Mouse (Mus musculus) cerebellum, postnatal 10 days (tissue): ENCODE data around the gene Vwf.
A peak's percentile ranks its signal among the peaks of the same experiment; 100 is the strongest.

Source experiments
- DNase-seq, 2 experiments: peaks; one replicate each; pipeline ENCODE4 v3.0.0; 2021; ENCODE audit warnings: mixed read lengths in 2 of 2

The Vwf gene

DNA sequence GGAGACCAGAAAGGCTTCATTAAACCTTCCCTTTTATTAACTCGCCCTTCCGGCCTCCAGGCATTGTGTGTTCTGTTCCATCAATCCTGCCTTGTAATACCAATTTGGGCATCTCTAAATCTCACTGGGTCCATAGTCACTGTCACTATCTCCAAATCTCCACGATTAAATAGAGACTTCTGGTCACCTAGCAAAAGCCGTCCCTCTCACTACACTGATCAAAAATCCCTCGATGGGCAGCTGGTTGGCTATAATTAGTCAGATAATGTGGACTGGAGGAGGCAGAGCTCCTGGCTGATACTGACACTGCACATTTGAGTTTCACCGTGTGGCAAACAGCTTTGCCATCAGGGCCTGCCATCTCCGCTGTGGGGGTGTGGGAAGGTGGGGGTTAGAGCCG lies 42.5 kb downstream of the Vwf start:
- no peak for DNase-seq

GRCm38 (mm10) chr6:125590056-125590455 lies 43.5 kb downstream of the Vwf start:
- DNase-seq, result no peak

GRCm38 (mm10) chr6:125590471-125590870 lies 43.9 kb downstream of the Vwf start:
- DNase-seq, result no peak

GRCm38 (mm10) chr6:125591652-125592385 lies 45.2 kb downstream of the Vwf start:
- no peak for DNase-seq

GRCm38 (mm10) chr6:125592536-125592935 lies 46.0 kb downstream of the Vwf start:
- DNase-seq, result no peak

GRCm38 (mm10) chr6:125594311-125594710 lies 47.7 kb downstream of the Vwf start:
- DNase-seq, result no peak

- no peak for DNase-seq
These were observed 48.3 kb downstream of the Vwf start for GRCm38 (mm10) chr6:125594825-125595224.

GRCm38 (mm10) chr6:125596701-125597318 lies 50.2 kb downstream of the Vwf start:
- DNase-seq, result peak; percentile 46 to 47

DNA sequence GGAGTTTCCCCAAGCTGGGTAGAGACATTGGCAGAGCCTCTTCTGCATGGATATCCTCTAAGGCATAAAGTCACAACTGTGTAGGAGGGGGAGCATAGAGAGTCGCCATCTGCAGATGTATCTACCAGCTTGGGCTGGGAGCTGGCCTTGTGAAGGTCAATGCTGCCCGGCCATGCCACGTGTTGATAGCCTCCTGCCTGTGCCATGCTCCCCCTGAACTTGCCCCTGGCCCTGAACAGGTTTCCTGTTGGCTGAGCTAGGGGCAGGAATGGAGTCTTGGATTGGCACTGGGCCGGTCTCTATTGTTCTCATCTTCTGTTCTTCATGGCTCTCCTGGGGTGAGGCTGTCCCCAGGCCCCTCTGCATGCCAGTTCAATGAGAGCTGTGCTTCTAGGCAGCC lies 51.1 kb downstream of the Vwf start:
- peak in 1 of 2 experiments; percentile 51 for DNase-seq

DNA sequence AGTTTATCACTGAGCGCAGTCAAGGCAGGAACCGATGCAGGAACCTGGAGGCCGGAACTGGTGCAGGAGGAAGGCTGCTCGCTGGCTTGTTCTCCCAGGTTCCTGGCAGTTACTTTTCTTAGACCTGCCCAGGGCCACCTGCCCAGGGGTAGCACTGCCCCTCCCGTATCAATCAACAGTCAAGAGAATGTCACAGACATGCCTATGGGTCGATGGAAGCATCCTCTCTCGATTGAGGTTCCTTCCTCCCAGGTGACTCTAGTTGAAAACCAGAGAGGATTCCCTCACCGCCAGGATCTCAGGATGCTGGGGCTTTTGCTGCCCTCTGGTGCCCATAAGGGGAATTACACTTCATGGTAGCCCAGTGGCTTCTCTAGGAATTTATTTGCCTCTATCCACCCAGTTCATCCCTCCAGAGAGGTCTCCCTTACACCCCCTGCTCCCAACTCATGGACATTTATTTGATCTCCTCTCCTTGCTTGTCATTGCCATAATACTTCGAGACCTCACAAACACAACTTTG lies 53.5 kb downstream of the Vwf start:
- DNase-seq, result peak; percentile 89 to 90

DNA sequence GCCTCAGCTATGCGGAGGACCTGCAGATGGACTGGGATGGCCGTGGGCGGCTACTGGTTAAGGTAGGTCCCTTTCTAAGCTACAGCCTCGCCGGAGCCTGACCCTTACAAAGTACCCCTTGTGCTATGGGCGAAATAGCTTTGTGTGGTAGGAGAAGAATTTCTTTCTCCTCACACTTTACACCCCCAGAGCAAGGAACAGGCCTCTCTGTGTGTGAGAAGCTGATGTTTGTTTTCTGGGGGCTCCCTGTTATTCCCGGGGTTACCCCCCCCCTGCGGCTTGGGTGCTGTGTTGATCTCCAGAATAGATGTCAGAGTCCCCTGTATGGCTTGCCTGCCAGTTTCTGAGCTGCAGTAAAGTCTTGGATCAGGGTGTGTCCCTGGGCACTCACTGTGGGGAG lies 54.1 kb downstream of the Vwf start:
- DNase-seq, result no peak

- DNase-seq, result no peak
These were observed 54.6 kb downstream of the Vwf start for GRCm38 (mm10) chr6:125601190-125601589.

DNA sequence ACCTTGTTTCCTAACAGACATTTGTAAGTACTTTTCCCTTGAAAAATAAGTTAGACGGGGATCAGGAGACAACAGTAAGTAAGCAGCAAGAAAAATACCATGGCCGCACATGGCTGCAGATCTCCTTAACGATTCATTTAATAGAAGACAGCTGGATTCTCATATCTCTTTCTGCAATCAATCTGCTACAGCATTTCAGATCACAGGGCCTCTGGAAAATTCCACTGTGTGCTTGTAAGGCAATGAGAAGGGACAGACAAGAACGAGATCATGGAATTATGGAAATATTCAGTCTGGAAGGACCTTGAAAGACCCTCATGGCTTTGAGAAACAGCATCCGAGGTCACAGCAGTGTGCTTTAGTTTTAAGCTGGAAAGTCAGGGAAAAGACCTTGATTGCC lies 55.2 kb downstream of the Vwf start:
- DNase-seq, result no peak

- no peak for DNase-seq
These were observed 55.8 kb downstream of the Vwf start for GRCm38 (mm10) chr6:125602354-125602753.

- DNase-seq, result peak; percentile 91 to 96
These were observed 56.7 kb downstream of the Vwf start for GRCm38 (mm10) chr6:125603234-125603633.

GRCm38 (mm10) chr6:125603678-125604462 lies 57.3 kb downstream of the Vwf start:
- no peak for DNase-seq

- DNase-seq, result peak; percentile 83 to 88
These were observed 58.1 kb downstream of the Vwf start for GRCm38 (mm10) chr6:125604463-125605191.

DNA sequence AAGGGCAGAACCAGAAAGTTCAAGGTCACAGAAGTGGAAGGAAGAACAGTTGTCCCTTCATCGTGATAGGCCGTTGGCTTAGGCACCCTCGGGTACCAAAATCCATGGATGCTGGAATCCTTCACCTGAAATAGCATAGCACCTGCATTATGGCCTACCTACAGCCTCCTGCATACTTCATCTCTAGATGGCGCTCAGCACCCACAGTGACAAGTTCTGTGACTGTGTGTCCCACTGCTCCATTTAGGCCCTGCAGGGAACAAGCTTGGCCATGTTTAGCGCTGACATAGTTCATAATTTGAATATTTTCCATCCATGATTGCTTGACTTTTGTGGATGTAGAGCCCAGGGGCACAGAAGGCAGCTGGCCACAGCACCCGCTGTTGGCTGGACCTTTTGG lies 62.5 kb downstream of the Vwf start:
- no peak for DNase-seq

DNA sequence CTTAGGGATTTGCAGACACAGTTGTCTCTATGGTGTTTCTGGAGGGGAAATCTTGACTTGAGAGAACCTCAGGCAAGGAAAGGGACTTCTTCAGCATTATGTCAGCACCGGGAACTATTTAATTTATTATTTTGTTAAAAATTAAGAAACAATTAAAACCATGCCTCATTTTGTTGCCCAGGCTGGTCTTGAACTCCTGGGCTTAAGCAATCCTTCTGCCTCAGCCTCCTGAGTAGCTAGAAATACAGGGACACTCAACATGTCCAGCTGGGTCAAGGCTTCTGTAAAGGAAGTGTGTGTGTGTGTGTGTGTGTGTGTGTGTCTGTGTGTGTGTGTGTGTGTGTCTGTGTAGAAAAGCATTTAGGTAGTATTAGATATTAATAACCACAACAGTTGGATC lies 71.3 kb downstream of the Vwf start:
- no peak for DNase-seq

DNA sequence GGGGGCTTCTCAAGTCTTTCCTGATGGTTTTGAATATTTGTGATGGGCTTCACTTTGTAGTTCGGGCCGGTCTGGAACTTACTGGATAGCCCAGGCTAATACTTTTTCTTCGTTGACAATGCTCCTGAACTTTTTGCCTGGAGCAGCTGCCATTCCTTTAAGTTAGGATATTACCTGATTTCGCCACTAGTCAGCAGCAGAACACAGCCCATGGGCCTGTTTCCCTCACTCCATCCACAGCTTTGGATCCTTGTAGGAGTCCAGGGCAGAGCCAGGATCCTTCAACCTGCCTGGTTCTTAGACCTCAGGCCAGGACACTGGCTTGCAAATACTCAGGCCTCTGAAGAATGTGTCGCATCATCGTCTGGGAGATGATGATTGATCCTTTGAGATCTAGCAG lies 74.2 kb downstream of the Vwf start:
- DNase-seq, result peak; percentile 81 to 85

DNA sequence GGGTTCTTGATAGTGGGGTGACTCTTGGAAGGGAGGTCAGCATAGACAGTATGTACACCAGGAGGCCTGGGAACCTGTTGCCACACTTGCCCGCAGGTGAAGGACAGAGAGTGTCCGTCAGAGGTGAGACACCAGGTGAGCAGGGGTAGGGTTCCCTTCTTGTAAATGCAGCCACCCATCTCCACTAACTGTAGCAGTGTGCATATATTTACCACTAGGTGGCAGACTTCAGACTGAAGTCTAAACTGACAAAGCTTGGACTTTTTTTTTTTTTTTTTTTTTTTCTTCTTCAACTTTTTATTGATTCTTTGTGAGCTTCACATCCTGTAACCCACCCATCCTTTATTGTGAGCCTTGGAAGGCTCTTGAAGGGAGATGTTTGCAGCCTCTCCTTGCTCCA lies 75.9 kb downstream of the Vwf start:
- DNase-seq, result peak in 1 of 2 experiments; percentile 55

DNA sequence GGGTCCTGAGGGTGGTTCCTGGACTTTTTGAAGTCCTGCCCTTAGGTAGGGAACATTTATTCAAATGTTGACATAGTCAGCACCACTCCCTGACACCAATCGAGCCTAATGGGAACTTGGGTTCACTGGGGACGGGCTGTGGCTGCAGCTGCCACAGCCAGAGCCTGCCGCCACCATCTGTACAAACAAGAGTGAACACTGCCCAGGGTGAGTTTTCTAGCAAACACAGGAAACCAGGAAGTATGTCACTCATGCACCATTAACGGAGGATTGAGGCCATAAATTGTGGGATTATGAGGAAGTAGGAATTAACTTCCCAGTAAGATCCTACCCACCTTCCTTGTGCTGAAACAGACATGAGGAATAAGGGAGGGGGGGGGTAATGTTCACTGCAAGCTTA lies 93.9 kb downstream of the Vwf start:
- no peak for DNase-seq

GRCm38 (mm10) chr6:125641146-125641545 lies 94.6 kb downstream of the Vwf start:
- DNase-seq, result peak; percentile 45 to 48
